Mouse (Mus musculus) right cerebral cortex, adult 2 months (tissue): ENCODE data around the gene Chn1.

Source experiments
- DNase-seq, 2 experiments: peaks; one replicate each; pipeline ENCODE4 v3.0.0; 2021 to 2022; ENCODE audit warnings: low spot score in 2 of 2

The Chn1 gene

DNA sequence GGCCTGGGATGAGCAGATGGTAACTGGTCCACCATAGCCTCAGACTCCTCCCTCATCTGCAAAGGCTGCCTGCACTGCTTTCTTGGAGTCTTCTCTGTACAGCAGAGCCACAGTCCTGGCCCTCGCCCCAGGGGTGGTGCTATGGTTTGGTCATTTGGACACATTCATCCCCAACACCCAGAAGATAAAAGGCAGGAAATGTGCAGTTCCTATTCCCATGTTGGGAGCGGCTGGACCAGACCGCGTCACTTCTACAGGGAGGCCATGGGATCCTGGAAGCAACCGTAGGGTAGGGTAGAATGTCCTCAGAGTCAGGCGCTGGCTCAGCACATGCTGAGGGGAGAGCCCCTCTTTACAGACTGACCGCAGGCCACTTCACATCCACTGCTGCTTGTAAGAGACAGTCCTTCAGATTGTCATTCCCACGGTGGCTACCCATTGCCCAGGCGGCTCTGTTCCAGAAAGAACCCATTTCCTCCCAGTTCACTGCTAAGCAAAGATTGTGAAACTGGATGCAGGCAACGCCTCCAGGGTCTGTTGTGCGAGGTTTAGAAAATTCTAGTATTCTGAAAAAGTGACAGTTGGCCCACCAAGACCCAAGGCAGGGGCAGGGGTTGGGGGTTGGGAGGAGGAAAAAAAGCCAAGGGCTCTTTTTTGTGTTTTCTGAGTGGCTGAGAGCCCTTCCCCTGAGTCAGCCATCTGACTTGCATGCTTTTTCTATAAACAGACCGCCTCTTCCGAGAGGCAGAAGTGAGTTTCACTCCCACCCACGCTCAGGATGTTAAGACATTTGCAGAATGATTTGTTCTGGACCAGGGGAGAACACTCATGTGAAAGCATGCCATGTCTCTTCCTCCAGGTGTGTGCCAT is 182.7 kb downstream of the Chn1 start:
- DNase-seq: peak; percentile 71 to 82

DNA sequence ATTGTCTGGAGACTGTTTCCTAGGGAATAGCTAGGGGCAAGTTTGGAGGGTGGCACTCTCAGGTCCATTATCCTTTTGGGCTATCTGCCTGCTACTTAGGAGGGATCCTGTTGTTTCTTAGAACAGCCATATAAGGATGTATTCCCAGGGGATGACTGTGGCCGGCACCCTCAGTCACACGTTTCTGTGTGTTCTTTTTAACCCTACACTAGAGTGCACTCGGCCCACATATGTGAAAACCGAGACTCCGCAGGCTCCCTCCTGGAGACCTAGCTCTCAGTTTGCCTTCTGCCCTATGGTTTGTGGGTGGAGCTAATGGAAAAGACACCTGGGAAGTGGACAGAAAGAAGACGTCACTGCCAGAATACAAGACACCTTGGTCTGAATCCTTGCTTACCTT is 183.9 kb downstream of the Chn1 start:
- DNase-seq: peak in 1 of 2 experiments; percentile 45

DNA sequence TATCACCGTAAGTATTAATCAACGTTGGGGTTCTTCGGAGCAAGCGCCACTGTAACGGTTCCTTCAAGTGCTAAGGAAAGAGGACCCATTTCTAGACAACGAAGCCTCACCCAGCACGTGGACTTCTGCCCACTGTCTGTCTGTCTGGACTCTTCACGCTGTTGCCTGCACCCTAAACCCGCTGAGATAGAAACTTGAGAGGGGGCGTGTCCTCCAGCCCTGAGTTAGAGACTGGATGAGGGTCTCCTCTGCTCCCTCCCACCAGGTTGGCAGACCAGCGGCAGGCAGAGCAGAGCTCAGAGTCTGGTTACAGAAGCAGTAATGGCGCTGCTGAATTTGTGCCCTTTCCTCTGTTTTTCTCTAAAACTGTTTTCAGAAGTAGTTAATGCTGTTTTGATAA is 185.0 kb downstream of the Chn1 start:
- no peak for DNase-seq

DNA sequence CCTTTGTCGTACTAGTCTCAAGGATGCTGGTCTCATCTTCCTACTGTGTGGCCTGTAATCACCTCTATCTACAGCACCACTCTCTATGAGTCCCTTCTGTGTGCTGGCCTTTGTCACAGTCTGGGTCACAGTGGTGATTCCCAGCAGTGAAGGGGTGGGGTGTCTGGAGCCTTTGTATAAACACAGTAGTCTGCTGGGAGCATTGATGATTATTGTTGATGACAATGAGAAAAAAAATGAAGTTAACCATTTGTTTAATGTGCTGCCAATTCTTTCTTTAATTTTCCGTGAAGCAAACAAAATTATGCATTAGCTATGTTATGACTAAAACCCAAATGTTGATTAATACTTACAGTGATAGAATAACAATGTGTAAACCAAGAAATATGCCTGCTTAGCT is 186.2 kb downstream of the Chn1 start:
- DNase-seq: no peak

DNA sequence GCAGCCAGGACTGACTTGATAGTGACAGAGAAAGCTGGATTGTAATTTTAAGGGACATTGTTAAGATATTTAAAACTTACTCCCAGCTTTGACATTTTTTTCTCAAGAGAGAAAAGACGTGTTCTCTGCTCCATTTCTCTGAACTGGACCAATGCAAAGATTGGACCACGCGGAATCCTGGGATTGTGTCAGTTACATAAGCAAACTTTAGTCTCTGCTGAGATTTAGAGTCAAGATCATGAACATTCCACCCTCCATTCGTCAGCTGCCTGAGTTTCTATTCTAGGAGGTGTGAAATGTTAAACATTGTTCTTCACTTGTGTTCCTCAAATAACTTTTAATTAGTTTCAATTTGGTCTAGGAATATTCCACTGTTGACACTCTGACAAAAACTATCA is 188.0 kb downstream of the Chn1 start:
- DNase-seq: peak in 1 of 2 experiments; percentile 54

DNA sequence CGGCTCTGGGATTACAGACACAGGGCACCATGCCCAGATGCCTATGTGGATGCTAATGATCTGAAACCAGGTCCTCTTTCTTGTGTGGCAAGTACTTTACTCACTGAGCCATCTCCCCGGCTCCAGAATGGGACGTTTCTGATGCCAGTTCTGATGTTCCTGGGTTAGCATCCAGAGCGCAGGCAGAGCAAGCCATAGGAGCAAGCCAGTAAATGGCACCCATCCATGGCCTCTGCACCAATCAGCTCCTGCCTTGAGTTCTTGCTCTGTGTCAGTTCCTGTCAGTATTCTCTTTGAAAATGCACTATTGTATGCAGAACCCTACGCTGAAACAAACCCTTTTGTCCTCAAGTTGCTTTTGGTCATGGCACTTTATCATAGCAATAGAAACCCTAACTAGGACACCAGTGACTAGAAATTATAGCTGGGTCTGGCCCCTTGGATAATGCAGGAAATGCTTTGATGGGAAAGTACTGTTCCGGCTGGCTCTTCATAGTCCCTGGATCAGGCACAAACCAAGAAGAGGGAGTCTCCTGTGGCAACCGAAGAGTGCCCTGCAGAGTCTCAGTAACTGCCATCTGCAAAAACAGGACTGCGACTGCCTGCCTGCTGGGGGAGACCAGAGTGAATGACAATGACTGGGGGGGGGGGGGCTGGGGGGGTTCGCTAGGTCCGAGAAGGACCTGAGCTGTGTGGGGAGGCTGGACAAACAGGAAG is 188.6 kb downstream of the Chn1 start:
- no peak for DNase-seq

DNA sequence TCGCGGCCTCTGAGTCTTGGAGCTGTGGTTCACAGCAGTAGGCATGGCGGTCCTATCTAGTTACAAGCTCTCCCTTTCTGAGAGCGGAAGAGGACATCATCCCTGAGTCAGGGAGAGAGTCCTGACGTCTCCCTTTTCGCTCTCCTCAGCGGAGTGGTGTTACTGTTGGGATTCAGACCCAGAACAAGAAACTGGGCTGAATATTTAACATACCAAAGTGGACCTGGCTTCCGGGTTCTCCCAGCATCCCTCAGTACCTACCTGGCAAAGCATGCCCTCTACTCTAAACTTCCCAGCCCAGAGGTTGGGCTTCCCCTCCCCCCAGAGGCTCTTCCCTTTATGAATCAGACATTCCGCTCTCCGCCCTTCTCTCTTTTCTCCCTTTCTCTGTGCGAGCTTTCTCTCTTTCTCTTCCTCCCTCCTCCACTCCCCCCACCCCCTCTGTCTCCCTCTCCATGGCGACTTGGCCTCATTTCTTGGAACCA is 189.8 kb downstream of the Chn1 start:
- peak in 1 of 2 experiments; percentile 48 for DNase-seq

DNA sequence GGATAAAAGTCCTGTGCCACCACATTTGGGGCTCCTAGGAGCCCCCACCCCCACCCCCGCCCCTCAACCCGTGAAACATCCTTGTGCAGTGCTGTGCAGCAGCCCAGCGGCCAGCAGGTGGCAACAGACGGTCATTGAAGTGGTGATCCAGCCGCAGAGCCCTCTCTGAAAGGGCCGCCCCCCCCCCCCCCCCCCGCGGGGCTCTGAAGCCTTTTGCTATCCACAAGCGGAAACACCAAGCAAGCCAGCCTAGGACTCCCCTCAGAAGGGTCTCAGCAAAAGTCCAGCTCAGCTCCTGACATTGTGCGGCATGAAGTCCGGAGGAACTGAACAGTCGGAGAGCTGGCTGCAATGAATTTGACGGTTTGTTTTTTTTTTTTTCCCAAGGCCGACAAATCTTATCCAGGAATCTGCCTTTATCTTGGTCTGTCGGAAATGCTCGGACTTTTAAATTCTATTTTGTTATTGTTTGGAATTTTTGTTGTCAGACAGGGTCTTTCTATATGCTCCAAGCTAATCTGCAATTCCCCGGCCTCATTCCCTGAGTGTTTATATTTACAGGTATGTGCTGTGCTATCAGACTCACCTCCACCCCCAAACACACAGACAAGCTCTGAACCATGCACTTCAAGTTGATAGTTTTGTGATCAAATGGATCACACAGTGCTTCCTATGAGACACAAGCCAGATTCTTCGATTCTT is 190.3 kb downstream of the Chn1 start:
- DNase-seq: peak; percentile 86 to 90

DNA sequence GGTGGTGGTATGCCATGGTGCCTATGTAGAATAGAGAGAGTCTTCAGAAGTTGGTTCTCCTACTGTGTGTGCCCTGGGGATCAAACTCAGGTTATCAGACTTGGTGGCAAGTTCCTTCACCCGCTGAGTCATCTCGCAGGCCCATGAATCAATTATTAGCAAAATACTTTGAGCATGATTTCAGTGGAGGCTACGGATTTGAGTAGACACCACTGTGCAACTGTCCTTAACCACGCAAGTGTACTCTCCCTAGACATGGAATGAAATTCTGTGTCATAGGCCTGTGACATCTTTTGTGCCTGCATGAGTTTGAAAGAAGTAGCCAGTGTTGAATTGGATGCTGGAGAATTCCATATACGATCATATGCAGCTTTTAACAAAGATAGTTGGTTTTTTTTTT is 194.4 kb downstream of the Chn1 start:
- DNase-seq: no peak

DNA sequence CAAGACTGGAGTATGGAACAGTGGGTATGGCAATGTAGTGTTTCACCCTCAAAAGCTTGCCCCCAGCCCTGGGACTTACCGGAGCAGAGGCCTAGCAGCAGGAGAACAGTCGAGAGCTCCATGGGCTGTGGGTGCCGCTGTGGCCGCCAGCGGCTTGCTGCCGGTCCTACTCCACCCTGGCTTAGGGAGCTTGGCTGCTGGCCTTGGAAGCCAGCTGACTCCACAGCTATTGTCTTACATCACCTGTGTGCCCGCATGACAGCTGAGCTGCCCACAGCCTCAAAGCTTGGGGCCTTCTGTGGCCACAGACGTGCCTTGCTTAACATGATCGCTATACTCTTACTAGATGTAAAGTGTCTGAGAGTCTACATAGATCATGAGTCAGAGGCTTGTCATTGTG is 195.0 kb downstream of the Chn1 start, which contains the start of gene Chrna1:
Chrna1 (minus strand) TSS at position 173 of the 400 bp plus-strand sequence.
- no peak for DNase-seq

DNA sequence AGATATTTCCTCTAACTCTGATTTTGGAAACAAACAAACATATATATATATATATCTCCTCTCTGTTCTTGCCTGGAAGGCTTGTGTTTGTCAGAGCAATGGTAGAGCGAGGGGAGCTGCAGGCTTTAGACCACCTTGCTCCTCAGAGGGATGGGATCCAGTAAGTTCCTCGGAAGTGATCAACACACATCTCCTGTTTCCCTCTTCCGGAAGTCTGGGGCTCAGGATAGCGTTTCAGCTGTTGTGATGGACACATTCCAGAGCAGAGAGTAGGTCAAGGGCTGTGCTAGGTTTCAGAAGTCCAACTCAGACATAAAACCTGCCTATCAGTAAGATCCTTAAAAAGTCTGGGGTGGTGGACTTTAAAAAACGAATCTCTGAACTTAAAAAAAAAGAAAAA is 196.0 kb downstream of the Chn1 start:
- no peak for DNase-seq

DNA sequence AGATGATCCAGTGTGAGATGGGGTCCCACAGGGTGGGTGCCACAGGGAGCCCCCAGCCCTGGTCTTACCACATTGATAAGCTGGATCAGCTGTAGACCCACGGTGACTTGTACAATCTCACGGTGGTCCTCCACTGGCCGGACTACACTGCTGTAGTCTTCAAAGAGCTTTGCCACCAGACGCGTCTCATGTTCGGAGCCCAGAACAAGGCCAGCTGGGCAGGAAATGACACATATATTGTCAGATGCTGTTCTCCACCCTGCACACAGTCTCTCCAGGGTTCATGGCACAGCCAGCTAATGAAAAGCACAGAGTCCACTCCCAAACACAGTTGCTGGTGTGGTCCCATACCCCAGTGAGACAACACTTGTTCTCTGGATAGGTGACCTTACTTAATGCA is 200.7 kb downstream of the Chn1 start:
- DNase-seq: no peak

DNA sequence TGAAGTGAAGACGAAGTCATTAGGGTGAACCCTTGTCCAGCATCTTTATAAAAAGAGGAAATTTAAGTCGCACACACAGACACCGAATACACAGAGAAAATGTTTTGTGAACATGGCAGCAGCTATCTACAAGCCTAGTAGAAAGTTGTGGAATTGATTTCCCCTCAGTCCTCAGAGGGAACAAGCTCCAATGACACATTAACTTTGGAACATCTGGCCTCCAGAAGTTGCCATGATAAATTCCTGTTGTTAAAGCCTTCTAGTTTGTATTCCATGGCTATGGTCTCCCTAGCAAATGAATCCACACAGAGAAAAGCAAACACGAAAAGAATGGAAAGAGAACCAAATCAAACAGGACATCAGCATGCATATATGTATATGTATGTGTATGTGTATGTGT is 201.6 kb downstream of the Chn1 start:
- DNase-seq: no peak

DNA sequence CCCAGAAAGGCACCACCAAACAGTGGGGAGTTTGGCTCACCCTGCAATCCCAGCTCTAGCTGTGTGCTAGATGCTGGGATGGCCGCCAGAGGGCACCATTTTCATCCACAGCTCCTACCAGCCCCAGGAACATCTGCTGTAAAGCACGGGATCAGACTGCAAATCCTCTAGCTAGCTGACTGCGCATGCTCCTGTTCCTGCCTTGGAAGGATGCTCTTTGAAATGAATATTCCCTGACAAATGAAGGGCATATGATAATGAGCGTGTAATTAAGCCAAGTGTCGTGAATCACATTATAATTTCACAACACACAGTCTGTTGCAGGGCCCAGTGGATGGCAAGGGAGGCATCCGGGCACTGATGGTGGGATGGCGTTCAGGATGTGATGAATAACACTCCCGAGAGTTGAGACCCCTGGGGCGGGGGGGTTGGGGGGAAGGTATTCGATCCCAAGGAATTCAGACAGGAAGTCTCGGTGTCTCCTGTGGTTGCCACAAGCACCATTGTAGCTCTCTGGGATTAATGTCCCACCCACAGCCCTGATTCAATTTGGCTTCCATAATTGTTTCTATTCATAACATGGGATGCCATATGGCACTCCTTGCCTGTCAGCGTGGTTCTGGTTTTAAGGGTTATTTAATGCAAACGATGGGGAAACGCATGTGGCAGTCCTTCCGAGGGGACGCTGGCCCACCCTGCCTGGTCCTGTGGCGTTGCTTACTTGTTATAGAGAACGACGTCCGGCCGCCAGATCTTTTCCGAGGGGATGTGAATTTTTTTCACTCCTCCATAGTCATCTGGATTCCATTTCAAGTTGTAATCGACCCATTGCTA is 202.4 kb downstream of the Chn1 start:
- peak; percentile 89 to 90 for DNase-seq

DNA sequence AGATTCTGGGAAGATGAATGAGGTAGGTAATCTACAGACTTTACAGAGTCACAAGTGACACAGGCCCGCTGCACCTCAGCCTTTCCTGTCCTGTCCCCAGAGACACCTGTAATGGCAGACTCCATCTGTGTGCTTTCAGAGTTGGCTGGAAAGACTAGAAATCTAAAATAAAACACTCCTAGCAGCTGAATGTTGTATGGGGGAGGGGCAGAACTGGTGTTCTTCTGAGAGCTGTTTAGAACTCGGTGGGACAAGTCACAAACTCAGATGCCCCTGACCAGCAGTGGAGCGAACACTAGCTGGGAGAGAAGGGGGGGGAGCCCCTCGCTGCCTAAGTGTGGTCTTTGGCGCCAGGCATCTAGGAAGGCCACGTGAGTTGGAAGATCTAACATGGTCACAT is 203.2 kb downstream of the Chn1 start:
- DNase-seq: no peak

DNA sequence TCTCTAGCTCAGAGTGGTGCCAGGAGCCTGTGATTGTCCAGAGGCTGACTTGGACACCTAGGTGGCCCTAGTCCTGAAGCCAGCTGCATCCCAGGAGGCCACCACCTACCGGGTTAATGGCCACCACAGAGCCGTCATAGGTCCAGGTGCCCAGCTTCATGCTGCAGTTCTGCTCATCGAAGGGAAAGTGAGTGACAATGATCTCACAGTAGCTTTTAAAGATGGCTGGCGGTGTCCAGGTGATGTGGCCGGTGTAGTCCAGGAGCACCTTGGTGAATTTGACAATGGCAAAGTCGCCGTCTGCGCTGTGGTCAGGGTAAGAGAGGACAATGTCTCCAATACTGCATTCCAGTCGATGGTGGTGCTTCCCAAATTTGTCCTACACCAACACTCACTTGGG is 203.8 kb downstream of the Chn1 start:
- DNase-seq: no peak

DNA sequence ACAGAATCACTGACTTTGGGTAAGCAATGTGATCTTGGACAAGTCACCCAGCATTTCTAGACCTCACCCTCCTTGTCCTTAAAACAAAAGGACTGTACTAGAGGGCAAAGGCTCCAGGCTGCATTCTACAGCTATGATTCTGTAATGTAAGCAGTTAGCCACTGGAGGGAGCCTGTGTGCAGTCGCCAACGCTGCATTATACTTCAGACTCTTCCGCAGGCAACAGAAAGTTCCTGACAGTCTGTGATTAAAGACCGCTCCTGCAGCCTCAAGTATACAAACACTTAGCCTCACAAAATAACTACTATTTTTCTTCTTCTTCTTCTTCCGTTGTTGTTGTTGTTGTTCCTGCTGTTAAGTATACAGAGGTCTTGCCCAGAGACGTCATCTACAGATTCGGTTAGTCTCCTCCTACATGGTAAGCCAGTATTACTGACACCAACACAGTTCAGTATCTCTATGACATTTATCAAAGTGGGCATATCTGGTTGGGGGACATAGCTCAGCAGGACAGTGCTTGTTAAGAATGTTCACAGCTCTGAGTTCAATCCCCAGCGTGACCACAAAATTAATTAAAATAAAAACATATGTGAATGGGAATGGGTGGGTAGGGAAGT is 208.0 kb downstream of the Chn1 start:
- DNase-seq: peak; percentile 74 to 79

DNA sequence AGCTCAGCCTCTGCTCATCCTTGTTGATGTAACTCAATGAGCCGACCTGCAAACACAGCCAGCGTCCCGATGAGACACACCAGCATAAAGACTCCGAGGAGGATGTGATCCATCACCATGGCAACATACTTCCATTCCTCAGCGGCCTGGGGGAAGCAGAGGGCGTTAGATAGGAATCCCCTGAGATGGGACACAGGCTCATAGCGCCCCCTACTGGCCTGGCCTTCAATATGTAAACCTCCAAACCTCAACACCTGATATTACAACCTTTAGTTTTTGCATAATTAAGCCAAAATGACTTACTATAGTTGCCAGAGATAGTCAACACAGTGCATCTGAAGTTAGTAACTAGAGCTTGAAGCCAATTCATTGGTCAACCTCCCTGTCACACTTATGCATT is 209.0 kb downstream of the Chn1 start:
- DNase-seq: no peak

DNA sequence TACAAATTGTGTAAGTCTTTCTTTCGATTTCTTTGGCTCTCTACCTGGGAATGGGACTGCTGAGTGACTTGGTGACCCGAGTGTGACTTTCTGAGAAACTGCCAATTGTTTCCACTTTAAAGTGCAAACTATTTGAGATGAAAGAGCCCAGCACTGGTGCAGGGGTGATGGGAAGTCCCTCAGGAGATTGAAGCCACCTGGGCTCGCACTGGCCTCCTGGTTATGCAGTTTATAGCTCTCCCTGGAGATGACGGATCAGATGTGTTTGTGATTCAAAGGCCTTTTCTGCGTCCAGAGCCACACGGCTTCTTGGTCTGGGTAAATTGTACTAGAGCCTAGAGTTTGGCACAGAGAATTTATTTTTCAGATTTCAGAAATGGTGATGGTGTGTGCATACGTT is 211.5 kb downstream of the Chn1 start:
- DNase-seq: no peak

DNA sequence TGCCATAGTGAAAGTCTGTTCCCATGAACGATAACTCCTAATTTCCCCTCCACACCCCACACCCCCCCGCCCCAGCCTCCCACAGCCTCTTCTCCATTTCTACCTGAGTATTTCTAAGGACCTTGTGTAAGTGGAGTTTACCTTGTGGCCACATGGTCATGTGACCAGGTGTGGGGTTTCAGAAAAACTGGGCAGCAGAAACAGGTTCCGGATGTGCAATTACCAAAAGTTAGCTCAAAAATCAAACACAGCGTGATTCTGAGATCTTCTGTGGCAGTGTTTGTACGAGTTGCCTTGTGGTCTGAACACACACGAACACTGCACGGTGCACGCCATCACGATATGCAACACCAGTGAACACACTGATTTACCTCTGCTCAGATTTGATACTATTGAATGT is 212.5 kb downstream of the Chn1 start:
- DNase-seq: no peak

DNA sequence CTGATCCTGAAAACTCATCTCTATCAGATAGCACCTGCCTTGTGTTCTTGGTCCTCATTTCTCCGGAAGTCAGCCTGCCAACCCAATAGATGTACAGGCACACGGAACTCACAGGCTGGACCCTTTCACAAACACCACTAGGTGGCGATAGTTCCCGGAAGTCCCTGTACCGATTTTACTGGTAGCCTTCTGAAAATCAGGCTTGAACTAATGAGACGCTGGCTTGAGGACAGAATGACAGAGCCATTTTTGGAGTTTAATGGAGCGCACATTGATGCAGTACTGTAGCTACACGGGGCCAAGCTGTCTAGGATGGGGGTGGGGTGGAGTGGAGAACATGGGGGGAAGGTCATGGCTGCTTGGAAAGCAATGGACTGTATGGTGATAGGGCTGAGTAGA is 213.5 kb downstream of the Chn1 start:
- peak in 1 of 2 experiments; percentile 43 for DNase-seq
